Comparison of ENCODE assay signal across 8 mouse cellular contexts in genomic region chr16:91729066-91729482, GRCm38 (mm10). TPM values are rescaled to one million over a fixed set of nuclear protein-coding genes. Genes with fewer than 3 reads are reported as not detected.
DNase-seq lines count a peak whose midpoint lies in the region; ATAC-seq and TF ChIP-seq lines count a peak whose summit lies in the region.

TSS of gene Itsn1 (plus strand) at chr16:91729281.

- peak; percentile 76 to 78 for ATAC-seq in hematopoietic stem cell, adult 5-6 weeks (replicated peaks in 1 of 2; ENCODE audit: insufficient read depth in 1 of 2, low FRiP score in 2 of 2, low TSS enrichment in 1 of 2, low read depth in 1 of 2, poor library complexity in 2 of 2, severe bottlenecking in 2 of 2)
- ATAC-seq in lung, postnatal 0 days = peak; percentile 91

- peak within 1 kb of the TSS; percentile 79 for H3K9ac ChIP-seq in MEL (ENCODE audit: control insufficient read depth, low read depth, low read length, poor library complexity, severe bottlenecking)
- H3K9ac ChIP-seq in lung, postnatal 0 days (replicated peaks; ENCODE audit: low read depth) = peak within 1 kb of the TSS; percentile 59

- peak; percentile 98 for DNase-seq in MEL (ENCODE audit: low read depth, low spot score)
- peak; percentile 99 for DNase-seq in cerebellum, adult 8-10 months
- DNase-seq in forelimb bud, embryonic 11.5 days (ENCODE audit: low read depth, low spot score) = peak; percentile 98
- DNase-seq in layer of hippocampus, adult 9-11 months = peak; percentile 99
- DNase-seq in lung, postnatal 0 days (ENCODE audit: low spot score) = peak; percentile 99
- DNase-seq in ovary, postnatal 14 days (ENCODE audit: low spot score) = peak; percentile 95
- DNase-seq in thymus, postnatal 14 days = peak; percentile 99

- H3K79me2 ChIP-seq in MEL (ENCODE audit: control insufficient read depth, insufficient read depth, low read length, poor library complexity) = peaks cover 24% of the 10 kb centered on the region

- peak within 1 kb of the TSS; percentile 81 for H3K4me2 ChIP-seq in lung, postnatal 0 days (replicated peaks; ENCODE audit: low read depth, low read length)

- peak within 1 kb of the TSS; percentile 90 for H3K27ac ChIP-seq in MEL (ENCODE audit: control insufficient read depth, low read depth, low read length)
- peak within 1 kb of the TSS; percentile 89 for H3K27ac ChIP-seq in lung, postnatal 0 days (ENCODE audit: low read length)

- H3K9me3 ChIP-seq in MEL (replicated peaks; ENCODE audit: insufficient read depth, low read length) = no peaks in the 10 kb centered on the region
- H3K9me3 ChIP-seq in lung, postnatal 0 days (ENCODE audit: low read length) = no peaks in the 10 kb centered on the region

- TF ChIP-seq CTCF in MEL (IDR thresholded peaks at IDR 0.05 in 2 of 3, conservative IDR thresholded peaks at IDR 0.05 in 1 of 3; ENCODE audit: control insufficient read depth in 1 of 3, insufficient read depth in 1 of 3, low read depth in 2 of 3, low read length in 3 of 3, poor library complexity in 1 of 3, severe bottlenecking in 1 of 3) = no peak
- TF ChIP-seq CTCF in lung, postnatal 0 days (IDR thresholded peaks at IDR 0.05) = no peak

- 0% methylated on average over 30 of the region's 33 CpGs for WGBS in lung, postnatal 0 days

- TF ChIP-seq RAD21 in MEL (IDR thresholded peaks at IDR 0.05; ENCODE audit: low read depth, low read length) = no peak

- peaks cover 0 to 14% of the 10 kb centered on the region in 2 experiments; a peak in 2 of 4 replicates for H3K36me3 ChIP-seq in MEL (ENCODE audit: control insufficient read depth in 1 of 2, insufficient read depth in 2 of 2, low read length in 2 of 2)
- no peaks in the 10 kb centered on the region; the same call in 1 of the 2 replicates for H3K36me3 ChIP-seq in lung, postnatal 0 days (ENCODE audit: insufficient read depth, low read length)

- peaks cover 0 to 14% of the 10 kb centered on the region in 2 experiments; a peak in 3 of 4 replicates for H3K4me1 ChIP-seq in MEL (ENCODE audit: control insufficient read depth in 1 of 2, insufficient read depth in 2 of 2, low read length in 2 of 2)
- peaks cover 6% of the 10 kb centered on the region; the same call in 1 of the 2 replicates for H3K4me1 ChIP-seq in lung, postnatal 0 days (ENCODE audit: insufficient read depth, low read depth, low read length)

- TF ChIP-seq EP300 in MEL (IDR thresholded peaks at IDR 0.05; ENCODE audit: low read depth in 1 of 2, low read length in 2 of 2) = no peak
- TF ChIP-seq EP300 in lung, postnatal 0 days (IDR thresholded peaks at IDR 0.05) = no peak

- H3K27me3 ChIP-seq in MEL (ENCODE audit: control insufficient read depth in 1 of 2, insufficient read depth in 2 of 2, low read length in 2 of 2) = peaks cover 7 to 9% of the 10 kb centered on the region in 2 experiments
- no peaks in the 10 kb centered on the region for H3K27me3 ChIP-seq in lung, postnatal 0 days (replicated peaks; ENCODE audit: insufficient read depth, low read length)

- TF ChIP-seq POLR2A in MEL (IDR thresholded peaks at IDR 0.05; ENCODE audit: control insufficient read depth in 1 of 2, insufficient read depth in 1 of 2, low read depth in 1 of 2, low read length in 2 of 2, poor library complexity in 1 of 2) = no peak; a peak in 1 of 4 replicates

- H3K4me3 ChIP-seq in MEL (ENCODE audit: control insufficient read depth in 1 of 2, insufficient read depth in 1 of 2, low read depth in 2 of 2, low read length in 2 of 2) = peak within 1 kb of the TSS; percentile 91 to 93
- H3K4me3 ChIP-seq in lung, postnatal 0 days (ENCODE audit: low read depth, low read length) = peak within 1 kb of the TSS; percentile 90

TF ChIP-seq in MEL, 35 proteins besides CTCF, POLR2A, EP300 and RAD21:
- TF ChIP-seq TCF12 (IDR thresholded peaks at IDR 0.05; ENCODE audit: low read depth, low read length) = 0 out of 2 replicates have a peak, but pooled peaks have one; percentile 30
- TF ChIP-seq ZKSCAN1 (IDR thresholded peaks at IDR 0.05; ENCODE audit: low read depth, low read length) = no peak
- TF ChIP-seq GABPA (IDR thresholded peaks at IDR 0.05; ENCODE audit: low read depth, low read length) = no peak
- TF ChIP-seq MAZ (IDR thresholded peaks at IDR 0.05; ENCODE audit: low read depth, low read length) = peak; percentile 91
- TF ChIP-seq ETS1 (IDR thresholded peaks at IDR 0.05; ENCODE audit: low read depth, low read length) = no peak; the same call in 1 of the 2 replicates
- TF ChIP-seq JUND (IDR thresholded peaks at IDR 0.05; ENCODE audit: low read depth, low read length) = no peak
- TF ChIP-seq CHD1 (IDR thresholded peaks at IDR 0.05; ENCODE audit: low read depth, low read length) = no peak
- TF ChIP-seq MYC (IDR thresholded peaks at IDR 0.05; ENCODE audit: low read depth, low read length) = no peak
- no peak; the same call in 1 of the 2 replicates for TF ChIP-seq MAX (IDR thresholded peaks at IDR 0.05; ENCODE audit: low read length)
- no peak for TF ChIP-seq BHLHE40 (IDR thresholded peaks at IDR 0.05; ENCODE audit: borderline replicate concordance, low read depth, low read length)
- TF ChIP-seq NRF1 (IDR thresholded peaks at IDR 0.05; ENCODE audit: insufficient read depth, low read depth, low read length, poor library complexity, severe bottlenecking) = peak; percentile 19; the same call in 1 of the 2 replicates
- peak; percentile 71 for TF ChIP-seq ZNF384 (IDR thresholded peaks at IDR 0.05; ENCODE audit: low read depth, low read length)
- TF ChIP-seq USF2 (IDR thresholded peaks at IDR 0.05; ENCODE audit: borderline replicate concordance in 1 of 2, insufficient read depth in 1 of 2, low read depth in 1 of 2, low read length in 2 of 2) = no peak
- TF ChIP-seq ZC3H11A (IDR thresholded peaks at IDR 0.05; ENCODE audit: low read depth, low read length) = no peak
- no peak for TF ChIP-seq TBP (IDR thresholded peaks at IDR 0.05; ENCODE audit: low read depth, low read length)
- TF ChIP-seq MYB (IDR thresholded peaks at IDR 0.05; ENCODE audit: low read depth, low read length) = no peak
- no peak for TF ChIP-seq SMC3 (IDR thresholded peaks at IDR 0.05; ENCODE audit: low read depth, low read length)
- no peak for TF ChIP-seq MEF2A (IDR thresholded peaks at IDR 0.05; ENCODE audit: extremely low read depth, insufficient replicate concordance, low read depth, low read length, poor library complexity, severe bottlenecking)
- TF ChIP-seq HCFC1 (IDR thresholded peaks at IDR 0.05; ENCODE audit: low read depth, low read length) = peak; percentile 66
- no peak for TF ChIP-seq SIN3A (IDR thresholded peaks at IDR 0.05; ENCODE audit: low read length)
- peak; percentile 71 for TF ChIP-seq CHD2 (IDR thresholded peaks at IDR 0.05; ENCODE audit: low read length)
- TF ChIP-seq KAT2A (conservative IDR thresholded peaks at IDR 0.05; ENCODE audit: low read depth, low read length) = no peak
- TF ChIP-seq NELFE (IDR thresholded peaks at IDR 0.05; ENCODE audit: low read depth, low read length) = no peak
- TF ChIP-seq TAL1 (IDR thresholded peaks at IDR 0.05; ENCODE audit: low read length) = no peak
- TF ChIP-seq GATA1 (IDR thresholded peaks at IDR 0.05; ENCODE audit: low read depth, low read length) = no peak; the same call in 1 of the 2 replicates
- TF ChIP-seq UBTF (IDR thresholded peaks at IDR 0.05; ENCODE audit: borderline replicate concordance, insufficient read depth, low read depth, low read length) = no peak
- TF ChIP-seq POLR2AphosphoS2 (IDR thresholded peaks at IDR 0.05; ENCODE audit: low read length) = no peak
- peak; percentile 19; the same call in 1 of the 2 replicates for TF ChIP-seq MXI1 (IDR thresholded peaks at IDR 0.05; ENCODE audit: low read depth, low read length)
- no peak for TF ChIP-seq USF1 (IDR thresholded peaks at IDR 0.05; ENCODE audit: low read depth, low read length)
- TF ChIP-seq POLR2AphosphoS5 (IDR thresholded peaks at IDR 0.05; ENCODE audit: borderline replicate concordance, low read depth, low read length) = no peak
- TF ChIP-seq MAFK (IDR thresholded peaks at IDR 0.05; ENCODE audit: borderline replicate concordance, low read depth, low read length) = no peak
- 0 out of 2 replicates have a peak, but pooled peaks have one; percentile 23 for TF ChIP-seq RCOR1 (IDR thresholded peaks at IDR 0.05; ENCODE audit: low read depth, low read length)
- TF ChIP-seq ZMIZ1 (IDR thresholded peaks at IDR 0.05; ENCODE audit: low read depth, low read length) = no peak
- no peak for TF ChIP-seq ELF1 (IDR thresholded peaks at IDR 0.05; ENCODE audit: low read depth, low read length)
- no peak for TF ChIP-seq E2F4 (IDR thresholded peaks at IDR 0.05; ENCODE audit: borderline replicate concordance, low read depth, low read length)

RNA-seq across cellular contexts. Expression of gene Itsn1, which starts in this region (rescaled TPM):
- total RNA-seq in MEL (2012; rRNA removed) = 11.6 and 14.7 TPM in 2 replicates
- polyA plus RNA-seq in MEL (2012; ENCODE audit: insufficient read depth in 1 of 2, insufficient read length in 2 of 2, low read depth in 1 of 2, low replicate concordance in 2 of 2, missing spikeins in 1 of 2) = 10 to 100 TPM in 1 of 2 experiments, not detected in 1; 36.5 TPM
- 60.1 and 74.9 TPM in 2 replicates for total RNA-seq in hematopoietic stem cell, adult 5-6 weeks (2017)
- polyA plus RNA-seq in lung, postnatal 0 days (2015; fragmentation: Nextera tagmentation; extraction: Ambion mirVana) = 9.7 and 12.1 TPM in 2 replicates

Comparison
In these comparisons a context has a peak if more than half of its experiments do, and no peak if none do; other contexts are left out.
1. Peak in every context shown above with its lines: DNase-seq, ATAC-seq, H3K4me3 ChIP-seq and H3K27ac ChIP-seq.